Mouse (Mus musculus) spleen, adult 2 months (tissue): ENCODE measurements at regions not wholly inside any gene's neighbourhood (a gene's known extent, or its start where the extent isn't known, plus 50 kb on each side); places are given as distances from the start of the nearest gene placed in this dataset.

Experiments used
- DNase-seq, 2 experiments: peaks; one replicate each; pipeline versions ENCODE4 v3.0.0 to v3.0.0-alpha.2; 2012 to 2021; ENCODE audit warnings: low spot score in 2 of 2, low read depth in 1 of 2
- H3K27ac ChIP-seq: fragments of 200-500 bp; 2 replicates; pipeline ENCODE4 v1.5.1; 2012; ENCODE audit warnings: low read length, inconsistent platforms; ENCODE audit not compliant: insufficient read depth
- H3K27me3 ChIP-seq: fragments of 200-500 bp; 2 replicates; pipeline ENCODE4 v1.6.1; 2012; ENCODE audit warnings: mild to moderate bottlenecking, moderate library complexity, low read length, inconsistent platforms; ENCODE audit not compliant: control insufficient read depth, insufficient read depth
- H3K36me3 ChIP-seq: fragments of 200-500 bp; 2 replicates; pipeline ENCODE4 v1.6.1; 2012; ENCODE audit warnings: mild to moderate bottlenecking, low read length, inconsistent platforms; ENCODE audit not compliant: control insufficient read depth, insufficient read depth
- H3K4me1 ChIP-seq: fragments of 200-500 bp; 2 replicates; pipeline ENCODE4 v1.6.1; 2011; ENCODE audit warnings: inconsistent platforms; ENCODE audit not compliant: control insufficient read depth, insufficient read depth, insufficient read length
- H3K4me3 ChIP-seq: fragments of 200-500 bp; 2 replicates; pipeline ENCODE4 v1.5.1; 2011; ENCODE audit warnings: mild to moderate bottlenecking, inconsistent platforms; ENCODE audit not compliant: insufficient read depth, insufficient read length; ENCODE audit errors: extremely low read depth
- CTCF ChIP-seq: fragments of 200-500 bp; IDR thresholded peaks from 2 replicates; pipeline ENCODE4 v1.5.1; 2011; ENCODE audit warnings: mild to moderate bottlenecking, inconsistent platforms; ENCODE audit not compliant: insufficient read depth, insufficient read length, insufficient replicate concordance; ENCODE audit errors: extremely low read depth
- POLR2A ChIP-seq: fragments of 200-500 bp; IDR thresholded peaks from 2 replicates; pipeline ENCODE4 v1.6.1; 2011; ENCODE audit warnings: low read depth, low read length, inconsistent platforms
- WGBS: fragments of 180-500 bp; shearing (Covaris S2); methylation state at CpG from one replicate; pipeline ENCODE4 v1.1.7; 2018; 5-methylcytosine and 5-hydroxymethylcytosine counted together

- no peaks in the 10 kb centered on the region for H3K27me3 ChIP-seq
- TF ChIP-seq CTCF = no peak
- H3K4me3 ChIP-seq = no peak overlapping the region
- no peak for DNase-seq
- H3K27ac ChIP-seq = no peak overlapping the region
- H3K4me1 ChIP-seq = no peaks in the 10 kb centered on the region
- WGBS = 90% methylated on average over 10 of the region's 10 CpGs
- H3K36me3 ChIP-seq = no peaks in the 10 kb centered on the region
Observed at GRCm38 (mm10) chr4:127712274-127712673, 258.5 kb downstream of the CK137956 start.

GRCm38 (mm10) chr4:127710816-127711215 is 259.9 kb downstream of the CK137956 start:
- WGBS = 81% methylated on average over 4 of the region's 4 CpGs
- TF ChIP-seq CTCF (no peak), POLR2A (no peak)
- H3K4me1 ChIP-seq = no peaks in the 10 kb centered on the region
- no peaks in the 10 kb centered on the region for H3K27me3 ChIP-seq
- H3K27ac ChIP-seq = no peak overlapping the region
- DNase-seq = no peak
- no peak overlapping the region for H3K4me3 ChIP-seq
- no peaks in the 10 kb centered on the region for H3K36me3 ChIP-seq

GRCm38 (mm10) chr4:127709746-127710145 is 261.0 kb downstream of the CK137956 start:
- Histone ChIP-seq H3K27ac (no peak overlapping the region), H3K4me1 (no peaks in the 10 kb centered on the region), H3K27me3 (no peaks in the 10 kb centered on the region), H3K4me3 (no peak overlapping the region), H3K36me3 (no peaks in the 10 kb centered on the region)
- DNase-seq = no peak
- TF ChIP-seq POLR2A (no peak), CTCF (no peak)
- 83% methylated on average over 6 of the region's 6 CpGs for WGBS

- no peaks in the 10 kb centered on the region for H3K27me3 ChIP-seq
- H3K4me3 ChIP-seq = no peak overlapping the region
- H3K36me3 ChIP-seq = no peaks in the 10 kb centered on the region
- no peak overlapping the region for H3K27ac ChIP-seq
- WGBS = 84% methylated on average over 3 of the region's 3 CpGs
- DNase-seq = no peak
- TF ChIP-seq CTCF = no peak
- no peak for TF ChIP-seq POLR2A
- no peaks in the 10 kb centered on the region for H3K4me1 ChIP-seq
Observed at GRCm38 (mm10) chr4:127708186-127708585, 262.6 kb downstream of the CK137956 start.

GRCm38 (mm10) chr4:127707126-127707525 is 263.6 kb downstream of the CK137956 start:
- Histone ChIP-seq H3K4me3 (no peak overlapping the region), H3K4me1 (no peaks in the 10 kb centered on the region), H3K36me3 (no peaks in the 10 kb centered on the region), H3K27me3 (no peaks in the 10 kb centered on the region), H3K27ac (no peak overlapping the region)
- no peak for DNase-seq
- WGBS = 86% methylated on average over 3 of the region's 3 CpGs
- TF ChIP-seq POLR2A (no peak), CTCF (no peak)

GRCm38 (mm10) chr4:127701651-127702050 is 269.1 kb downstream of the CK137956 start:
- Histone ChIP-seq H3K4me1 (no peaks in the 10 kb centered on the region), H3K27me3 (no peaks in the 10 kb centered on the region), H3K4me3 (no peak overlapping the region), H3K36me3 (no peaks in the 10 kb centered on the region), H3K27ac (no peak overlapping the region)
- no peak for TF ChIP-seq CTCF
- DNase-seq = no peak
- 90% methylated on average over 11 of the region's 11 CpGs for WGBS

- 64% methylated on average over 4 of the region's 4 CpGs for WGBS
- TF ChIP-seq CTCF (no peak), POLR2A (no peak)
- Histone ChIP-seq H3K27me3 (no peaks in the 10 kb centered on the region), H3K4me1 (no peaks in the 10 kb centered on the region), H3K4me3 (no peak overlapping the region), H3K36me3 (no peaks in the 10 kb centered on the region), H3K27ac (no peak overlapping the region)
- DNase-seq = no peak
Observed at GRCm38 (mm10) chr4:127689986-127690385, 280.8 kb downstream of the CK137956 start.

- TF ChIP-seq CTCF = no peak
- no peak for TF ChIP-seq POLR2A
- WGBS = 29% methylated on average over 3 of the region's 3 CpGs
- no peaks in the 10 kb centered on the region for H3K27me3 ChIP-seq
- no peak overlapping the region for H3K27ac ChIP-seq
- no peak for DNase-seq
- no peaks in the 10 kb centered on the region for H3K36me3 ChIP-seq
- H3K4me3 ChIP-seq = no peak overlapping the region
- H3K4me1 ChIP-seq = no peaks in the 10 kb centered on the region
Observed at GRCm38 (mm10) chr4:127685021-127685420, 285.7 kb downstream of the CK137956 start.
